Mouse (Mus musculus) megakaryocyte, embryonic 14.5 days (primary cell): ENCODE data around the gene Abcb6. TPM values are rescaled to one million over a fixed set of nuclear protein-coding genes. Genes with fewer than 3 reads are reported as not detected.

ENCODE experiments used
- H3K27me3 ChIP-seq: replicated peaks from 2 replicates; pipeline ENCODE3; 2012; ENCODE audit warnings: inconsistent platforms
- H3K36me3 ChIP-seq: replicated peaks from 2 replicates; pipeline ENCODE3; 2012; ENCODE audit warnings: low read length, inconsistent platforms, mixed read lengths
- H3K4me1 ChIP-seq: 2 replicates; pipeline ENCODE4 v1.6.1; 2012; ENCODE audit warnings: inconsistent platforms
- H3K4me3 ChIP-seq: replicated peaks from 2 replicates; pipeline ENCODE3; 2012; ENCODE audit warnings: moderate library complexity, mild to moderate bottlenecking, inconsistent platforms
- H3K9me3 ChIP-seq: 2 replicates; pipeline ENCODE4 v1.6.1; 2012; ENCODE audit warnings: inconsistent platforms
- FLI1 ChIP-seq: IDR thresholded peaks from 2 replicates; pipeline ENCODE4 v1.6.1; 2012; ENCODE audit warnings: low read length, inconsistent platforms, mixed read lengths
- GATA1 ChIP-seq: IDR thresholded peaks from 3 replicates; pipeline ENCODE4 v1.6.1; 2012; ENCODE audit warnings: mixed read lengths, low read length, inconsistent platforms, borderline replicate concordance
- polyA plus RNA-seq: library from polyadenylated mRNA; stranded (reverse); fragments of >175 nt; gene quantifications from 2 replicates; pipeline ENCODE4 v1.2.3, GENCODE M21; 2012; ENCODE audit warnings: low replicate concordance; ENCODE audit not compliant: insufficient read depth

Gene Abcb6
- polyA plus RNA-seq, 1 experiment, result 6.4 TPM

DNA sequence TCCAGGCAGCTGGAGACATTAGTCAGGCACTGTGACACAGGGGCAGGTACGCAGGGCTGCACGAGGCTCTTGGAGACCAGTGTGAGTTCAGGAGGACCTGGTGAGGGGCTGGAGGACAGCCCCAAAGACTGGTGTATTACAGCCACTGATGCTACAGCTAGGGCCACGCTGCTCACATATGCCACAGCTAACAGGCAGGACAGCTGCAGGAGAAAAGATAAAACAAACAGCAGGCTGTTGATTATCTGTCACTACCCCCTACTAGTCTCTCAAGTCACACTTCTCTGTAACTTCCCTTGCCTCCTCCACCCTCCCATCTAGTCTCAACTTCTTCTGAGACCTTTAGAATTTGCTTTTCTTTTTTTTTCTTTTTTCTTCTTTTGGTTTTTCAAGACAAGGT, 43.5 kb downstream of the Abcb6 start:
- no peaks in the 10 kb centered on the region for H3K9me3 ChIP-seq
- no peak overlapping the region for H3K4me3 ChIP-seq
- peaks cover 13% of the 10 kb centered on the region for H3K27me3 ChIP-seq
- TF ChIP-seq FLI1, result no peak
- TF ChIP-seq GATA1, result no peak
- peaks cover 62% of the 10 kb centered on the region for H3K36me3 ChIP-seq
- H3K4me1 ChIP-seq, result peaks cover 35% of the 10 kb centered on the region

GRCm38 (mm10) chr1:75136293-75136692, 43.9 kb downstream of the Abcb6 start:
- no peak overlapping the region for H3K4me3 ChIP-seq
- TF ChIP-seq GATA1 (no peak), FLI1 (no peak)
- peaks cover 35% of the 10 kb centered on the region for H3K4me1 ChIP-seq
- peaks cover 62% of the 10 kb centered on the region for H3K36me3 ChIP-seq
- H3K27me3 ChIP-seq, result peaks cover 13% of the 10 kb centered on the region
- no peaks in the 10 kb centered on the region for H3K9me3 ChIP-seq

DNA sequence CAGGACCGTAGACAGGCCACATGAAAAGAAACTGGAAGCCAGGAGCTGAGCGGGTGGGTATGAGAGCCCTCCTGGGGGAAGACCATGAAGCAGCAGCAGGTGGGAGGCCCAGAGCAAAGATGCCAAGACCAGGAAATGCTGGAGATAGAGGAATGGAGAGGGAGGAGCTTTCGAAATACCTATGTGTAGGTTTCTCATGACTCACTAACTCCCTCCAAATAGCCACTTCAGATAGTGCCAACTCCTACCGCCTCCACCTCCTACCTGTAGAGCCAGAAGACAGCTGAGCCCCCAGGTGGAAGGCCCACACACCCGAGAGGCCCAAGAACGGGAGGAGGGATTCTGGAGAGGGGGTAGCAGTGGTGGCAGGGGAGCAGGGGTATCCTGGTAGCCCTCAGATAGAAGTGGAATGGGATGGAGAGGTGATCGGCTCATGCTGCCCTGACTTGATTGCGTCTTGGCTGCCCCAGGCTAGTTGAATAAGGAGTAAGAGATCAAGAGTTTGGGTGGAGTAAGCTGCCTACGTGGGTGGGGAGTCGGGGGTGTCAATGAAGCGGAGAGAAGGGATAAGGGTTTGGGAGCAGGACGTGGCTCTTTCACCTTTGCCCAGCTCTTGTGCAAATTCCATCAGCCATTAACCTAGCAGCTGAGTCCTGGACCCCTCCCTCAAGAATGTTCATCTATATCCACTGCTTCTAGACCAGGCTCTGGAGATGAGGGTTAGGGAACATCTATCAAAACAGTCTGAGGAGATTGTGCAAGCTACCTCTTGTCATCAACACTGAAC, 46.6 kb downstream of the Abcb6 start, which contains the start of gene Slc23a3:
Gene Slc23a3 (minus strand): TSS at position 470 of the 787 bp plus-strand sequence.
- peaks cover 19% of the 10 kb centered on the region for H3K4me1 ChIP-seq
- H3K36me3 ChIP-seq, result peaks cover 41% of the 10 kb centered on the region
- H3K27me3 ChIP-seq, result peaks cover 22% of the 10 kb centered on the region
- no peaks in the 10 kb centered on the region for H3K9me3 ChIP-seq
- TF ChIP-seq FLI1 (no peak), GATA1 (no peak)
- H3K4me3 ChIP-seq, result no peak within 1 kb of the TSS

- TF ChIP-seq FLI1 (no peak), GATA1 (no peak)
- Histone ChIP-seq H3K4me1 (peaks cover 20% of the 10 kb centered on the region), H3K36me3 (no peaks in the 10 kb centered on the region), H3K9me3 (no peaks in the 10 kb centered on the region), H3K27me3 (peaks cover 21% of the 10 kb centered on the region), H3K4me3 (no peak overlapping the region)
These were observed 51.6 kb downstream of the Abcb6 start for GRCm38 (mm10) chr1:75128641-75129040.

- Histone ChIP-seq H3K4me3 (peak overlapping the region; percentile 94), H3K36me3 (no peaks in the 10 kb centered on the region), H3K9me3 (no peaks in the 10 kb centered on the region), H3K27me3 (peaks cover 10% of the 10 kb centered on the region), H3K4me1 (peaks cover 21% of the 10 kb centered on the region)
- TF ChIP-seq GATA1 (no peak), FLI1 (no peak)
These were observed 54.8 kb downstream of the Abcb6 start for GRCm38 (mm10) chr1:75125418-75125817.

- H3K4me3 ChIP-seq, result peak within 1 kb of the TSS; percentile 94
- peaks cover 21% of the 10 kb centered on the region for H3K4me1 ChIP-seq
- H3K9me3 ChIP-seq, result no peaks in the 10 kb centered on the region
- TF ChIP-seq FLI1 (no peak), GATA1 (no peak)
- peaks cover 7% of the 10 kb centered on the region for H3K27me3 ChIP-seq
- no peaks in the 10 kb centered on the region for H3K36me3 ChIP-seq
These were observed 55.6 kb downstream of the Abcb6 start, which contains the start of gene Nhej1 for GRCm38 (mm10) chr1:75124346-75125321. Gene Nhej1, minus strand, starts transcription at chr1:75125200.

- Histone ChIP-seq H3K27me3 (no peaks in the 10 kb centered on the region), H3K9me3 (no peaks in the 10 kb centered on the region), H3K4me1 (peaks cover 18% of the 10 kb centered on the region), H3K4me3 (no peak overlapping the region), H3K36me3 (no peaks in the 10 kb centered on the region)
- TF ChIP-seq FLI1 (no peak), GATA1 (no peak)
These were observed 58.0 kb downstream of the Abcb6 start for GRCm38 (mm10) chr1:75122211-75122610.

Other genes starting within 250 kb of the Abcb6 start
- gene Cfap65, start 244.8 kb downstream of the Abcb6 start, polyA plus RNA-seq, result 0.02 TPM in 1 of 2 replicates, not detected in the other
- gene Ihh, start 228.7 kb downstream of the Abcb6 start, polyA plus RNA-seq, result 0.10 TPM in 1 of 2 replicates, not detected in the other
- gene Nhej1, start 55.2 kb downstream of the Abcb6 start, polyA plus RNA-seq, result 0.66 TPM in 1 of 2 replicates, not detected in the other
- not detected in 2 replicates for gene Slc23a3, start 46.5 kb downstream of the Abcb6 start, polyA plus RNA-seq
- gene Cnppd1, start 37.7 kb downstream of the Abcb6 start, polyA plus RNA-seq, result 34.3 and 35.1 TPM in 2 replicates
- 42.4 and 48.9 TPM in 2 replicates for gene Retreg2, start 37.6 kb downstream of the Abcb6 start, polyA plus RNA-seq
- 20.4 and 28.1 TPM in 2 replicates for gene Zfand2b, start 11.7 kb downstream of the Abcb6 start, polyA plus RNA-seq
- 0.68 and 8.0 TPM in 2 replicates for gene Ankzf1, start 11.8 kb upstream of the Abcb6 start, polyA plus RNA-seq
- gene Atg9a, start 11.8 kb upstream of the Abcb6 start, polyA plus RNA-seq, result 58.1 and 99.4 TPM in 2 replicates
- gene Glb1l, start 30.4 kb upstream of the Abcb6 start, polyA plus RNA-seq, result 0.47 and 1.1 TPM in 2 replicates
- 195 and 221 TPM in 2 replicates for gene Stk16, start 30.4 kb upstream of the Abcb6 start, polyA plus RNA-seq
- 283 and 585 TPM in 2 replicates for gene Tuba4a, start 39.5 kb upstream of the Abcb6 start, polyA plus RNA-seq
- gene A630095N17Rik, start 51.7 kb upstream of the Abcb6 start, polyA plus RNA-seq, result not detected in 2 replicates
- 97.0 and 100 TPM in 2 replicates for gene Dnajb2, start 56.0 kb upstream of the Abcb6 start, polyA plus RNA-seq
- 12.4 and 22.6 TPM in 2 replicates for gene Ptprn, start 84.1 kb upstream of the Abcb6 start, polyA plus RNA-seq
- 0.26 TPM in 1 of 2 replicates, not detected in the other for gene Resp18, start 98.0 kb upstream of the Abcb6 start, polyA plus RNA-seq
- gene Dnpep, start 137.6 kb upstream of the Abcb6 start, polyA plus RNA-seq, result 165 and 178 TPM in 2 replicates
- gene Des, start 179.9 kb upstream of the Abcb6 start, polyA plus RNA-seq, result 0.11 TPM in 1 of 2 replicates, not detected in the other
- gene Speg, start 194.9 kb upstream of the Abcb6 start, polyA plus RNA-seq, result 48.7 TPM in 1 of 2 replicates, not detected in the other